Mouse (Mus musculus): ENCODE results near the gene Ift22. TPM values are rescaled to one million over a fixed set of nuclear protein-coding genes. Genes with fewer than 3 reads are reported as not detected.
A peak's percentile ranks its signal among the peaks of the same experiment; 100 is the strongest.

The Ift22 gene
- polyA plus RNA-seq, 1 experiment from 2014 or later, result 72.5 TPM

GRCm38 (mm10) chr5:136953440-136953951 is 45.5 kb downstream of the Ift22 start:
- no peaks in the 10 kb centered on the region; the same call in 1 of the 2 replicates for H3K36me3 ChIP-seq (replicated peaks; ENCODE audit: control insufficient read depth, insufficient read depth, low read depth, low read length)
- 3% methylated on average over 12 of the region's 12 CpGs for WGBS
- ATAC-seq (replicated peaks; ENCODE audit: insufficient number of reproducible peaks, low FRiP score, low TSS enrichment, low read depth) (no peak), DNase-seq (ENCODE audit: low spot score) (no peak)
- H3K27ac ChIP-seq (replicated peaks; ENCODE audit: low read depth, low read length), result no peak overlapping the region
- peak overlapping the region; percentile 58 for H3K4me3 ChIP-seq (ENCODE audit: low read depth, low read length)
- H3K4me2 ChIP-seq (ENCODE audit: low read depth, low read length), result peak overlapping the region; percentile 64
- H3K9ac ChIP-seq (replicated peaks; ENCODE audit: low read length), result peak overlapping the region; percentile 68
- no peaks in the 10 kb centered on the region for H3K4me1 ChIP-seq (ENCODE audit: control insufficient read depth, insufficient read depth, low read length)
- no peaks in the 10 kb centered on the region for H3K27me3 ChIP-seq (ENCODE audit: control insufficient read depth, insufficient read depth, low read length)
- H3K9me3 ChIP-seq (replicated peaks; ENCODE audit: control insufficient read depth, low read length), result no peaks in the 10 kb centered on the region

- no peak for DNase-seq (ENCODE audit: low spot score)
- Histone ChIP-seq H3K9ac (replicated peaks; ENCODE audit: low read length) (no peak overlapping the region), H3K27ac (replicated peaks; ENCODE audit: low read depth, low read length) (no peak overlapping the region), H3K4me1 (ENCODE audit: control insufficient read depth, insufficient read depth, low read length) (no peaks in the 10 kb centered on the region), H3K4me3 (ENCODE audit: low read depth, low read length) (no peak overlapping the region), H3K36me3 (replicated peaks; ENCODE audit: control insufficient read depth, insufficient read depth, low read depth, low read length) (no peaks in the 10 kb centered on the region; the same call in 1 of the 2 replicates), H3K9me3 (replicated peaks; ENCODE audit: control insufficient read depth, low read length) (no peaks in the 10 kb centered on the region), H3K4me2 (ENCODE audit: low read depth, low read length) (no peak overlapping the region), H3K27me3 (ENCODE audit: control insufficient read depth, insufficient read depth, low read length) (no peaks in the 10 kb centered on the region)
- ATAC-seq (replicated peaks; ENCODE audit: insufficient number of reproducible peaks, low FRiP score, low TSS enrichment, low read depth), result no peak
- 84% methylated on average over 4 of the region's 4 CpGs for WGBS
Observed at GRCm38 (mm10) chr5:136955622-136956021, 47.7 kb downstream of the Ift22 start.

GRCm38 (mm10) chr5:136957250-136957649 is 49.3 kb downstream of the Ift22 start:
- Histone ChIP-seq H3K4me2 (ENCODE audit: low read depth, low read length) (no peak overlapping the region), H3K27ac (replicated peaks; ENCODE audit: low read depth, low read length) (no peak overlapping the region), H3K9ac (replicated peaks; ENCODE audit: low read length) (no peak overlapping the region), H3K4me3 (ENCODE audit: low read depth, low read length) (no peak overlapping the region), H3K27me3 (ENCODE audit: control insufficient read depth, insufficient read depth, low read length) (no peaks in the 10 kb centered on the region), H3K36me3 (replicated peaks; ENCODE audit: control insufficient read depth, insufficient read depth, low read depth, low read length) (no peaks in the 10 kb centered on the region; the same call in 1 of the 2 replicates), H3K4me1 (ENCODE audit: control insufficient read depth, insufficient read depth, low read length) (no peaks in the 10 kb centered on the region), H3K9me3 (replicated peaks; ENCODE audit: control insufficient read depth, low read length) (no peaks in the 10 kb centered on the region)
- 97% methylated on average over 1 of the region's 1 CpGs for WGBS
- DNase-seq (ENCODE audit: low spot score) (no peak), ATAC-seq (replicated peaks; ENCODE audit: insufficient number of reproducible peaks, low FRiP score, low TSS enrichment, low read depth) (no peak)

GRCm38 (mm10) chr5:136958991-136959605 is 51.1 kb downstream of the Ift22 start:
- Histone ChIP-seq H3K36me3 (replicated peaks; ENCODE audit: control insufficient read depth, insufficient read depth, low read depth, low read length) (no peaks in the 10 kb centered on the region; the same call in 1 of the 2 replicates), H3K4me3 (ENCODE audit: low read depth, low read length) (no peak overlapping the region), H3K9me3 (replicated peaks; ENCODE audit: control insufficient read depth, low read length) (no peaks in the 10 kb centered on the region), H3K27me3 (ENCODE audit: control insufficient read depth, insufficient read depth, low read length) (no peaks in the 10 kb centered on the region), H3K27ac (replicated peaks; ENCODE audit: low read depth, low read length) (no peak overlapping the region), H3K4me1 (ENCODE audit: control insufficient read depth, insufficient read depth, low read length) (no peaks in the 10 kb centered on the region), H3K4me2 (ENCODE audit: low read depth, low read length) (no peak overlapping the region), H3K9ac (replicated peaks; ENCODE audit: low read length) (no peak overlapping the region)
- 85% methylated on average over 5 of the region's 5 CpGs for WGBS
- DNase-seq (ENCODE audit: low spot score) (no peak), ATAC-seq (replicated peaks; ENCODE audit: insufficient number of reproducible peaks, low FRiP score, low TSS enrichment, low read depth) (no peak)

- Histone ChIP-seq H3K9ac (replicated peaks; ENCODE audit: low read length) (no peak overlapping the region), H3K4me3 (ENCODE audit: low read depth, low read length) (no peak overlapping the region), H3K36me3 (replicated peaks; ENCODE audit: control insufficient read depth, insufficient read depth, low read depth, low read length) (no peaks in the 10 kb centered on the region; the same call in none of the 2 replicates), H3K4me2 (ENCODE audit: low read depth, low read length) (no peak overlapping the region), H3K27ac (replicated peaks; ENCODE audit: low read depth, low read length) (no peak overlapping the region), H3K27me3 (ENCODE audit: control insufficient read depth, insufficient read depth, low read length) (no peaks in the 10 kb centered on the region), H3K4me1 (ENCODE audit: control insufficient read depth, insufficient read depth, low read length) (no peaks in the 10 kb centered on the region), H3K9me3 (replicated peaks; ENCODE audit: control insufficient read depth, low read length) (no peaks in the 10 kb centered on the region)
- ATAC-seq (replicated peaks; ENCODE audit: insufficient number of reproducible peaks, low FRiP score, low TSS enrichment, low read depth) (no peak), DNase-seq (ENCODE audit: low spot score) (no peak)
- WGBS, result 94% methylated on average over 6 of the region's 6 CpGs
Observed at GRCm38 (mm10) chr5:136960053-136960452, 52.1 kb downstream of the Ift22 start.

GRCm38 (mm10) chr5:136961334-136961982 is 53.5 kb downstream of the Ift22 start:
- H3K4me3 ChIP-seq (ENCODE audit: low read depth, low read length), result peak overlapping the region; percentile 55
- ATAC-seq (replicated peaks; ENCODE audit: insufficient number of reproducible peaks, low FRiP score, low TSS enrichment, low read depth), result no peak; the same call in 1 of the 2 replicates
- no peak overlapping the region for H3K27ac ChIP-seq (replicated peaks; ENCODE audit: low read depth, low read length)
- no peaks in the 10 kb centered on the region for H3K4me1 ChIP-seq (ENCODE audit: control insufficient read depth, insufficient read depth, low read length)
- no peak for DNase-seq (ENCODE audit: low spot score)
- no peaks in the 10 kb centered on the region for H3K27me3 ChIP-seq (ENCODE audit: control insufficient read depth, insufficient read depth, low read length)
- no peaks in the 10 kb centered on the region for H3K9me3 ChIP-seq (replicated peaks; ENCODE audit: control insufficient read depth, low read length)
- H3K36me3 ChIP-seq (replicated peaks; ENCODE audit: control insufficient read depth, insufficient read depth, low read depth, low read length), result peaks cover 8% of the 10 kb centered on the region
- WGBS, result 27% methylated on average over 5 of the region's 5 CpGs
- H3K9ac ChIP-seq (replicated peaks; ENCODE audit: low read length), result peak overlapping the region; percentile 69
- H3K4me2 ChIP-seq (ENCODE audit: low read depth, low read length), result peak overlapping the region; percentile 69

GRCm38 (mm10) chr5:136961983-136962461 is 54.1 kb downstream of the Ift22 start:
- H3K4me3 ChIP-seq (ENCODE audit: low read depth, low read length), result peak overlapping the region; percentile 55
- 0 out of 2 replicates have a peak overlapping the region, but pooled peaks have one; percentile 48 for H3K27ac ChIP-seq (replicated peaks; ENCODE audit: low read depth, low read length)
- ATAC-seq (replicated peaks; ENCODE audit: insufficient number of reproducible peaks, low FRiP score, low TSS enrichment, low read depth), result peak; percentile 89
- WGBS, result under 1% methylated on average over 20 of the region's 20 CpGs
- H3K27me3 ChIP-seq (ENCODE audit: control insufficient read depth, insufficient read depth, low read length), result no peaks in the 10 kb centered on the region
- H3K9ac ChIP-seq (replicated peaks; ENCODE audit: low read length), result peak overlapping the region; percentile 69
- peak; percentile 95 for DNase-seq (ENCODE audit: low spot score)
- peak overlapping the region; percentile 69 for H3K4me2 ChIP-seq (ENCODE audit: low read depth, low read length)
- H3K36me3 ChIP-seq (replicated peaks; ENCODE audit: control insufficient read depth, insufficient read depth, low read depth, low read length), result peaks cover 8% of the 10 kb centered on the region
- H3K9me3 ChIP-seq (replicated peaks; ENCODE audit: control insufficient read depth, low read length), result no peaks in the 10 kb centered on the region
- no peaks in the 10 kb centered on the region for H3K4me1 ChIP-seq (ENCODE audit: control insufficient read depth, insufficient read depth, low read length)

- Histone ChIP-seq H3K4me2 (ENCODE audit: low read depth, low read length) (peak overlapping the region; percentile 69), H3K9ac (replicated peaks; ENCODE audit: low read length) (peak overlapping the region; percentile 69), H3K4me3 (ENCODE audit: low read depth, low read length) (peak overlapping the region; percentile 55), H3K4me1 (ENCODE audit: control insufficient read depth, insufficient read depth, low read length) (no peaks in the 10 kb centered on the region), H3K27ac (replicated peaks; ENCODE audit: low read depth, low read length) (0 out of 2 replicates have a peak overlapping the region, but pooled peaks have one; percentile 48), H3K9me3 (replicated peaks; ENCODE audit: control insufficient read depth, low read length) (no peaks in the 10 kb centered on the region), H3K36me3 (replicated peaks; ENCODE audit: control insufficient read depth, insufficient read depth, low read depth, low read length) (peaks cover 8% of the 10 kb centered on the region), H3K27me3 (ENCODE audit: control insufficient read depth, insufficient read depth, low read length) (no peaks in the 10 kb centered on the region)
- WGBS, result 1% methylated on average over 10 of the region's 10 CpGs
- DNase-seq (ENCODE audit: low spot score) (peak; percentile 91), ATAC-seq (replicated peaks; ENCODE audit: insufficient number of reproducible peaks, low FRiP score, low TSS enrichment, low read depth) (peak; percentile 74)
Observed at GRCm38 (mm10) chr5:136962501-136962900, 54.6 kb downstream of the Ift22 start.

All from embryonic facial prominence, embryonic 11.5 days (tissue).